Mouse (Mus musculus) myocyte (in vitro differentiated cells): ENCODE data around the gene Mtcl1.

Source experiments
- CEBPB ChIP-seq: IDR thresholded peaks from 2 replicates; pipeline ENCODE4 v1.6.1; 2011; ENCODE audit warnings: mild to moderate bottlenecking, moderate library complexity; ENCODE audit not compliant: poor library complexity, insufficient read depth, severe bottlenecking
- POLR2A ChIP-seq: IDR thresholded peaks from one replicate; pipeline ENCODE4 v1.6.1; 2011; ENCODE audit warnings: low read depth, mild to moderate bottlenecking, control low read depth, moderate library complexity; ENCODE audit not compliant: insufficient read length
- POLR2AphosphoS2 ChIP-seq: IDR thresholded peaks from one replicate; pipeline ENCODE4 v1.6.1; 2011; ENCODE audit warnings: low read depth, control low read depth; ENCODE audit not compliant: insufficient read length
- USF1 ChIP-seq: IDR thresholded peaks from one replicate; pipeline ENCODE4 v1.6.1; 2011; ENCODE audit warnings: low read depth, mild to moderate bottlenecking, control low read depth, moderate library complexity

- TF ChIP-seq POLR2A (no peak), CEBPB (no peak), USF1 (no peak), POLR2AphosphoS2 (no peak)
These were observed 46.6 kb downstream of the Mtcl1 start for GRCm38 (mm10) chr17:66402791-66403470.
